Mouse (Mus musculus) right cerebral cortex, postnatal 25 days (tissue): Measurements from ENCODE around the gene Nsun2.

ENCODE experiments used
- DNase-seq: peaks from one replicate; pipeline ENCODE4 v3.0.0; 2022

Gene Nsun2

DNA sequence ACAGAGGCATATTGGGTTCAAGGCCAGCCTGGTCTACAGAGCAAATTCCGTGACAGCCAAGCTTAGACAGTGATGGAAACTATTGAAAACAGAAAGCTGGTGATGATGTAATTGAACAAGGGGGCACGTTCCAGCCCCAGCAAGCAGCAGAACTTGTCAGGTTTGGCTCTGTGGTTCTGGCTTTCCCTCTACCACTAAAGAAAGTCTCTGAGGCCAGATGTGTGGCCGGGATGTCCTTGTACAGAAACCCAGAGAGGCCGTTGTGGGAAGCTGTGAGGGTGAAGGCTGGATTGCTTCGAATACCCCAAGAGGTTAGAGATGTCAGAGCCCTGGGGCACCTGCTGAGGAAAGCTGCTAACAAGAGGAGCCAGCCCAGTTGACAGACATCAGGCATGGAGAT is 105.7 kb downstream of the Nsun2 start:
- no peak for DNase-seq

DNA sequence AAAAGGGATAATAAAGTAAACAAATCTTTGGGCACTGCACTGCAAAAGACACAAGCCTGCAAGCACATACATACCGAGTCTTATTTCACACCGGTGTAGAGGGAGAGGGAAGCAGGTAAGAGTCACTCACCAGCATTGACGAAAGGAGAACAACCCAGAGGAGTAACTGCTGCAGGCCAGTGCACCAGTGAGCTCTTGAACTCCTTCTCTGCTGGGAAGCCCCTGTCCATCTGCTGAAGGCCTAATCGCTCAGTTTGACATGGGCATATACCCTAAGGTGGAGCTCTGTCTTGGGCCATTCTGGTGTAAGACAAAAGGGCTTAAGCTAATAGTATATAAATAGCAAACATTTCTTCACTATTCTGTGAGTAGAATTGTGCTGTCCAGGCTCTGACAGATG is 106.6 kb downstream of the Nsun2 start:
- no peak for DNase-seq

DNA sequence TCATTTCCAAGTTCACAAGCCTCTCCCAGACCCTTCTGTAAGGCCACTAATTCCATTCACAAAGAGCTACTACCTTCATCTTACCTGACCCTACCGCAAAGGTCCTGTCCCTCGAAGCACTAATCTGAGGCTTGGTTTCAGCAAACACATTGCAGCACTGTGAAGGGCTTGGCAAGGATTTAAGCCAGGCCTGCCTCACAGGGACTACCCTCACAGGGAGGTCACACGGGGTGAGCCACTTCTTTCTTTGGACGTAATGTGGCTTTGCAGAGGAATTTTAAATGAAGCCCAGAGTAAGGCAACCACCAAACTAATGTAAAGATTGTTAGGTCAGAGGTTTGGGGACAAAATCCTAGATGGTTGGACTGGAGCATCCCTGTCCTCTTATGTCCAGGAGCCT is 107.0 kb downstream of the Nsun2 start:
- no peak for DNase-seq

DNA sequence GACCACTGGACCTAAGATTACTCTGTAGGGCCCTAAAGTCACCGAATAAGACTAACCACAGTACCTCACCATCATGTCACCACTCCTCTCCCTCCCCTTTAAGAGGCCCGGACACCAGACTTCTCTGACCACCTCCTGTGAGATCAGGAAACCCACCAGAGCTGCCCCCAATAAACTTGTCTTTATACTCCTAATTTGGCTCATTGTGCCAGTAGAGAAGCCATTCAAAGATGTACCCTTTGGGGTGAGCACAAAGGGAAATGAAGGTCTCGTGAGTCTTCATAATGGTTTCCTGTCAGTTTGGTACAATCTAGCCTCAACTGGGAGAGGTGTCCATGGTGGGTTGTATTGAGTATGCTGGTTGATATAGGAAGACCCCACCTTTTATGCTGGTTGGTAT is 107.5 kb downstream of the Nsun2 start:
- no peak for DNase-seq

DNA sequence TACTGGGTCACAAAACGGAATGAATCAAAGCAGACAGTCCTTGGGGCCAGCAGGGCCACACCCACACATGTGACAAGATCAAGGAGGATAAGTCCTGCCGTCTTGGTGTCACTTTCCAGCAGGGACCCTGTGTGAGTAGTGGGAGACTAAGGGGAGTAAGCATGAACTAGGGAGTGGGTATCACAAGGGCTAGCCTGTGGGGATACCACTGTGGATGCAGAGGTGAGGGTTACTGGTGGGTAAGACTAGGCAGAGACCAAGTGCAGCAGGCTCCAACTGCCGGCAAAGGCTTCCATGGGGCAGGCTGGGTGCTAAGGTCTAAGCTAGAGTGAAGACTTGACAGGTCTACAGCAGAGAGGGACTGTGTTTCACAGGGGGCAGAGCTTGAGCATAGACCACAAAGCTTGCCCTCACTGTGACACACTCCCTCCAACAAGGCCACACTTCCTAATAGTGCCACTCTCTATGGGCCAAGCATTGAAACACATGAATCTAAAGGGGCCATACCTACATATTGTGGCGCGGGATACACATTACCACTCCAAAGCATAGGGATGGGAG is 109.2 kb downstream of the Nsun2 start:
- no peak for DNase-seq

DNA sequence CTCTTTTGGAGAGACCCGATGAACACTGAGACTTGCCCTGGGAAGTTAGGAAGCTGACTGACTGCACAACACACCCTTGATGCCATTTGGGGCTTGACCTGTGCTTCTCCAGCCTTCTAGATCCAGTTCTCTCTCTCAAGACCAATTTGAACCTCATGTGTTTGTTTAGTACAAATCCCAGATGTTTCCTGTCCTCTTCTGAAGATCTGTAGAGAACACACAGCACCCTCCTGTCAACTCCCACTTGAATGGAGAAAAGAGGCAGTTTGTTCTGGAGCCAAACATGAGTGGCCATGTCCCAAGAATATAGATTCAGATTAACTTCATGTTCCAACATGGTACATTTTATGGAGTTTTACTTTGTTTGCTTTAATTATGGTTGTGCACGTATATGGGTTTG is 110.4 kb downstream of the Nsun2 start:
- DNase-seq, result no peak

DNA sequence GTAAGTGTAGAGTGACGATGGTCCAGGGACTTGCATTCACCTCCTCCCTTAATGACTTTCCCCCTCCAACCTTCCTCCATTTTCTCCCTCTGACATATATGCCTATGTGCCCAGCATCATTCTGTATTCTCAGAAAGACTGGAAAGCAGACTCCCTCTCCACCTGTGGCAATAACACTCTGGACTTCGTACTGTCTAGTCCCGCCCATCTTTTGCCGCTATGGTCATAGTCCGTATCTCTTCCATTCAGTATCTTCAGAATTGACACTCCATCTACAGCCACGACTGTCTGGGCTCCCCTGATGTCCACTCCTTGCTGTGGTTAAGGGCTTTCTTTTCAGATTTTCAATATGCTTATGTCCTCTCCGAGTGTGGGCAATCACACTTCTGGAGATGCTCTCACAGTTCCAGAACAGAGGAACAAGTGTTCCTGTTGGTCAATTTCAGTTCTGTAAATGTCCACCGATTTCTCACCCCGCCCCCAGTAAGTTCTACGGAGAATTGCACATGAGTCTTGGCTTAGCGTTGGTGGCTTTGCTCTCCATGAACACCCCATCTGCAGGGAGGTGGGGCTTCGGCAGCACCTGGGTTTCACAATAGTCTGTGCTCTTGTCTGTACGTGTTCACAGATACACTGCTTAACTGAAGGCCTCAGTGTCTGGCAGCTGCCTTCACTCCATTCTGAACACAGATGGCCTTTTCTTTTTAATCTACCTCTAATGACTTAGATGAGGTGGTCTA is 111.1 kb downstream of the Nsun2 start:
- DNase-seq, result no peak

DNA sequence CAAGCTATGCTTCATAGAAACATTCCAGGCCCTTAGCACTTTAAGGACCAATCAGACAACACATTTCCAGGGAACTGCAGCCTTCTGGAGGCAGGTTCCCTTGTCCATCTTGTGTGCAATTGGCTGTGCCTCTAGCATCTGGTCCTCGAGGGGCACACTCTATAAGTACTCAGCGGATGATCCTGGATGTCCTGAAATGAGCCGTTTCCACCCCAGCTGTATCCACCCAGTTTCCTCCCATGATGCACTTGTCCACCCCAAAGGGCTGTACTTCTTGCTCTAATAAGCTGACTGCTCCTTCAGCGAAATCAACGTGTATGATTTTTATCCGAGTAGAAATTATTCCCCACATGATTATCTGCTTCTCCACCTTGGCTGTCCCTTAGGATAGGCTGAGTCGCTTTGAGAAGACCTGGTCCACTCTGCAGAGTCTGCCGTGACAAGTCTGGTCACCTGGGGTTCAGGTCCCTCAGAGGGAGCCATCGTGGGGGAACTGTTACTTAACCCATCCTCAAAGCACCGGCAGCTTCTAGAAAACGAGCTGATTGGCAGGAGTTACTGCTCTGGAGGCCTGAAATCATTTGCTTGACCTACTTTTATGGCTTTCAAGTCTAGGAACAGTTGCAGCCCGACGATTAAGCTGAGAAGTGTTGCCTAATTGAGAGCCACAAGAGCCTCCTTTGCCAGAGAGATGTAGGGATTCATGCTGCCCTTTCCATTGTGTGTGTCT is 112.3 kb downstream of the Nsun2 start:
- no peak for DNase-seq

DNA sequence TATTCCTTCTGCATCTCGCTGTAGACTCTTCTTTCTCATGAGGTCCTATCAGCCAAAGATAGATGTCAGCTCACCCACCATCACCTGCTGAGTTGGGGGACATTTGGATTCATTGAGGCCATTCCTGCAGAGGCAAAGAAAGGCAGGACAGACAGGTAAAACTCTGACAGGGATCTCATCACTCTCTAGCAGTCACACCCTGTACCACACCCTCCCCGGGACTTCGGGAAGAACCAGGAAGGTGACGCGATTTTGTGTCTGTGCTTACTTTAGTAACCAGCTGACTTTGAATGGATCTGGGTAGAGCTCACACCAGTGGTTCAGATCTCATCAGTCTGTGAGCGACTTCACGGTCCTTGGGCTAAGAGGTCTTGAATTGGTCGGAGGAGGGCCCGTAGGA is 112.9 kb downstream of the Nsun2 start:
- DNase-seq, result no peak

DNA sequence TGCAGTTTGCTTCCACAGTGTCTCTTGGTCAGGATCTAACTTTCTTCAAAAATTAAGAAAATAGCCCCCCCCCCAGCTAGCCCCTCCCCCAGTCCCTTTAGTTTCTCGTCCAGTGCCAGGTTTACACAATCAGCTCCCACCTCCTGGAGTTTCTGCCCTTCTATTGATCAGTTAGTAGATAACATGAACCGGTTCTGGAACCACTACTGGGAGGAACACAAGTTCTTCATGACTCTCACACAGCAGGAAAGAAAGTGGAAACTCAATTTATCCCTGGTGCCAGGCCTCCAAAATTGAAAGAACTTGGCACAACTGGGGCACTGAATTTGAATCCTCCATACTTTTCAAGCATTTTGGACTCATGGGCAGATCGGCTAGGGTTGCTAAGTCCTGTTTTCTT is 121.0 kb downstream of the Nsun2 start:
- DNase-seq, result no peak

DNA sequence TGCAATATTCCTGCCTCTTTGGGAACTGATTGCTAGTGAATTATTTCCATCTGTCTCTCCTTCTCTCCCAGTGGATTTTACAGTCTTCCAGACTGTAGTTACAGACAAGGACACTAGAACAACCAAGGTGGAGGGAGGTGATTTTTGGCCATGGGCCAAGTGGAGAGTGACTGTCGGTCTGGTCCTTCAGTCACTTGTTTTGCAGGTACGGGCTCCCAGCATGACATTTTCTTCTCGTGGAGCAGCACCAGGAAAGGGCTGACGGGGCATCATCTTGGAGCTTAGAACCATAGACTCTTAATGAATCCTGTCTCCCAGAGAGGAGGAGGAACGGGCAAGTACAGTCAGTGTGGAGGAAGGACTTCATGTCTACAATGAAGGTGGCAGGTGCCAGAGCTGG is 138.6 kb downstream of the Nsun2 start:
- DNase-seq, result no peak

DNA sequence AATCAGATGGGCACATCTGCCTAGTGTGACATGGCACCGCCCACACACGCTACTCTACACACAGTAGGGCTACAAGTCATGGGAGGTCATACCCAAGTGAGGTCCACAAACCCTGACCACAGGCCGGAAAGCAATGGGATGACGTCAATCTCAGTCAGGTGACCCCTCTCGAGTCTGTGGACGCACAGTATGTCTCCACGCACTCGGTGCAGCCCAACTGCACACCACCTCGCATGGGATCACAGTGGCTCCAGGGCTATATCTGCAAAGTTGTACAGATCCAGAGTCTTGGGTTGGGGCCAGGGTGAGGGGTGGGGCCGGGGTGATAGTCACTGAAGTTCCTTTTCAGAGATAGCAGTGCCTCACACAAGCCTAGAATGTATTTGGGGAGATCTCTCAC is 139.0 kb downstream of the Nsun2 start:
- DNase-seq, result no peak

DNA sequence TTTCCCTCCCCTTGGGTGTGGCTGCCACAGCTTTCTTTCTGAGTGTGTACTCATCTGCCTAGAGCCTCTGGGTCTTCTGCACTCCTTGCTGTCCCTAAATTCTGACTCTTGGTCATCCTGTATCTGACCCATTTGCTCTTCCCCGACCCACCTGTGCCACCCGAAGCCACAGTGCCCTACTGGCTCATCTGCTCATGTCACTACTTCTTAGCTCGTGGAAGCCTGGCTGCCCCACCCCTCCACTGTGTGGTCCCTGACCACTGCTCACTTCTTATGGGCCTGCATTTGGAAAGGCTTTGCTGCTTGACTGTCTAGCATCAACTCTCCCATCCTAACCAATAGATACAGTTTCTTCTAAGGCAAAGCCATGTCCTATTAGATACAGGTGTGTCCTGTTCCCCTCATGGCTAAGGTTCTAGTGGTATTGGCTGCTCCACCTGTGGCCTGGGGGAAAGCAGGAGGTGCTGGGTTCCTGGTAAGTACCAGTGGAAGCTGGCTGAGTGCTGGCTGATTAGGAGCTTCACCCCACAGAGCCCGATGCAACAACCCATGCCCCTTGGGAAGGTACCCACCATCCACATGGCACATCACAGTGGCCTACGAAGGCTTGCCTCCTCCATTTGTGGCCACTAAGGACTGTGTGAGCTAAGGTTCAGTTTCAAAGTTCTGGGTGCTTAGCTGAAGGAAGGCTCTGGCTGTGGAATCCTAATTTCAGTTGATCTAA is 139.8 kb downstream of the Nsun2 start:
- no peak for DNase-seq

DNA sequence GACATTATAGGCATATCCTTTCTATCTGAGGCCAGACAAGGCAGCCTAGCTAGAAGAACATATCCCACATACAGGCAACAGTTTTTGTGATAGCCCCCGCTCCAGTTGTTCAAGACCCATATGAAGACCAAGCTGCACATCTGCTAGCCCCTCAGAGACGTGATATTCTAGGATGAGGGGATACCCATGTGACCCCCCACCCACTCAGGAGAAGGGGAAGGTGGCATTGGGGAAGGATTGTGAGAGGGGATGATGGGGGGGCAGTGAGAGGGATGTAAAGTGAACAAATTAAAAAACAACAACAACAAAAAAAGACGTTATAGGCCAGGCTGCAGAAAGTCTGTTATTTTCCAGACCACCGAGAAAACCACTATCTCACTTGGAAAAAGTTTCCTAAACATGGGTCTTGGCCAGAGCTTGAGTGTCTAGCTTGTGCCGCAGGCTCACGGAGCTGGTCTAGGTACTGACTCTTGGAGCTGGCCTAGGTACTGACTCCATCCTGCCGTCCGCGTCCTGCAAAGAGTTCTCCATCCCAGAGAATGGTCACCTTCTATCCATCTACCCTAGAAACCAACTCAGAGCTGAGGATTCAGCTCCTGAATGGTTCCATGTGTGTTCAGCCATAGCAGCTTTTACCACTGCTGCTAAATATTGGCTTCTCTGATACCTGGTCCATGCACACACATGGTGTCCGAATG is 140.5 kb downstream of the Nsun2 start:
- no peak for DNase-seq
